Mouse (Mus musculus) left cerebral cortex, adult 8-10 months (tissue): Measurements from ENCODE around the gene Acp5. TPM values are rescaled to one million over a fixed set of nuclear protein-coding genes. Genes with fewer than 3 reads are reported as not detected.

Source experiments
- DNase-seq, 2 experiments: peaks; one replicate each; pipeline ENCODE4 v3.0.0; 2022; ENCODE audit warnings: low spot score in 2 of 2
- microRNA-seq, 2 experiments: library from miRNA; unstranded; fragments of <30 nt; microRNA quantifications; one replicate each; pipeline ENCODE4 v1.2.0; 2022
- total RNA-seq, 4 experiments: library from RNA; stranded (reverse); gene quantifications; 2 replicates each; pipeline ENCODE4 v1.2.4; 2022

Acp5 gene
- total RNA-seq, 4 experiments from 2014 or later = 0.32 to 0.42 (median 0.37) TPM; not detected in 1

- no peak for DNase-seq
These were observed 27.3 kb downstream of the Acp5 start for GRCm38 (mm10) chr9:22108194-22108593.

GRCm38 (mm10) chr9:22099922-22100321, 35.6 kb downstream of the Acp5 start:
- no peak for DNase-seq

- no peak for DNase-seq
These were observed 36.4 kb downstream of the Acp5 start, which contains the start of gene Cnn1 for GRCm38 (mm10) chr9:22098993-22099696. Cnn1 (plus strand) TSS chr9:22099216.

- peak; percentile 59 to 64 for DNase-seq
These were observed 39.6 kb downstream of the Acp5 start for GRCm38 (mm10) chr9:22095854-22096307.

GRCm38 (mm10) chr9:22092746-22093145, 42.8 kb downstream of the Acp5 start:
- DNase-seq = no peak

GRCm38 (mm10) chr9:22089986-22090385, 45.5 kb downstream of the Acp5 start:
- no peak for DNase-seq

- DNase-seq = no peak
These were observed 46.2 kb downstream of the Acp5 start for GRCm38 (mm10) chr9:22089281-22089680.

- no peak for DNase-seq
These were observed 48.4 kb downstream of the Acp5 start for GRCm38 (mm10) chr9:22087034-22087618.

GRCm38 (mm10) chr9:22086012-22086411, 49.5 kb downstream of the Acp5 start:
- no peak for DNase-seq

GRCm38 (mm10) chr9:22085022-22085834, 50.3 kb downstream of the Acp5 start, which contains the start of gene Ecsit:
Ecsit (minus strand) TSS chr9:22085438.
- peak; percentile 86 to 98 for DNase-seq

GRCm38 (mm10) chr9:22084667-22085021, 50.9 kb downstream of the Acp5 start:
- DNase-seq = no peak

Small RNA genes within 50 kb of the gene (microRNA-seq; reads per million reads assigned to microRNA genes)
- gene Mir7084 = 0.63 to 0.88 reads per million in 2 experiments

Other genes starting within 250 kb of the Acp5 start
- gene Rab3d, start 217.5 kb downstream of the Acp5 start, total RNA-seq = 10 to 100 TPM; 10.7 to 15.7 (median 13.5) TPM
- 10 to 100 TPM; 12.9 to 19.5 (median 16.0) TPM for gene Ccdc159, start 208.2 kb downstream of the Acp5 start, total RNA-seq
- 10 to 100 TPM; 36.3 to 42.6 (median 39.4) TPM for gene Tmem205, start 208.2 kb downstream of the Acp5 start, total RNA-seq
- gene Plppr2, start 198.7 kb downstream of the Acp5 start, total RNA-seq = 100 to 1,000 TPM; 133 to 152 (median 147) TPM
- 10 to 100 TPM; 13.2 to 15.0 (median 14.8) TPM for gene Swsap1, start 180.0 kb downstream of the Acp5 start, total RNA-seq
- 10 to 100 TPM; 12.9 to 15.3 (median 14.4) TPM for gene Epor, start 172.2 kb downstream of the Acp5 start, total RNA-seq
- gene Rgl3, start 146.3 kb downstream of the Acp5 start, total RNA-seq = 1 to 10 TPM; 2.7 to 4.4 (median 3.2) TPM
- gene Ccdc151, start 133.1 kb downstream of the Acp5 start, total RNA-seq = 1 to 10 TPM; 6.6 to 9.2 (median 6.7) TPM
- 10 to 100 TPM; 89.5 to 94.0 (median 91.8) TPM for gene Prkcsh, start 132.9 kb downstream of the Acp5 start, total RNA-seq
- gene Elavl3, start 83.7 kb downstream of the Acp5 start, total RNA-seq = 100 to 1,000 TPM; 132 to 153 (median 147) TPM
- not detected for gene Gm49318, start 64.5 kb downstream of the Acp5 start, total RNA-seq
- 10 to 100 TPM; 20.7 to 23.7 (median 21.9) TPM for gene Zfp653, start 64.3 kb downstream of the Acp5 start, total RNA-seq
- gene Ecsit, start 50.3 kb downstream of the Acp5 start, total RNA-seq = 10 to 100 TPM; 45.4 to 50.8 (median 48.0) TPM
- 1 to 10 TPM in 1 of 4 experiments, under 1 TPM in 3; 0.37 to 1.2 (median 0.59) TPM for gene Cnn1, start 36.5 kb downstream of the Acp5 start, total RNA-seq
- 10 to 100 TPM; 52.2 to 69.8 (median 66.6) TPM for gene Elof1, start 18.5 kb downstream of the Acp5 start, total RNA-seq
- 10 to 100 TPM; 41.6 to 49.3 (median 46.1) TPM for gene Pigyl, start 21.1 kb upstream of the Acp5 start, total RNA-seq
- gene Zfp872, start 52.4 kb upstream of the Acp5 start, total RNA-seq = under 1 TPM in 1 of 4 experiments, not detected in 3; 0.35 TPM
- 10 to 100 TPM; 17.9 to 26.0 (median 22.0) TPM for gene Zfp809, start 90.0 kb upstream of the Acp5 start, total RNA-seq
- gene Zfp599, start 124.2 kb upstream of the Acp5 start, total RNA-seq = 1 to 10 TPM; 4.3 to 5.7 (median 4.5) TPM
- 10 to 100 TPM; 15.5 to 21.8 (median 18.2) TPM for gene Zfp810, start 171.9 kb upstream of the Acp5 start, total RNA-seq